Mouse (Mus musculus): ENCODE data around the gene Grik5. TPM values are rescaled to one million over a fixed set of nuclear protein-coding genes. Genes with fewer than 3 reads are reported as not detected.

The Grik5 gene
- polyA plus RNA-seq, 1 experiment from 2014 or later, result 8.3 TPM

GRCm38 (mm10) chr7:25088531-25088930 is 16.4 kb upstream of the Grik5 start:
- Histone ChIP-seq H3K4me1 (ENCODE audit: control insufficient read depth in 2 of 2, insufficient read depth in 2 of 2, low read length in 2 of 2) (peaks cover 3 to 16% of the 10 kb centered on the region in 2 experiments; a peak in 2 of 4 replicates), H3K4me3 (ENCODE audit: control insufficient read depth in 1 of 2, insufficient read depth in 1 of 2, low read depth in 1 of 2, low read length in 2 of 2) (no peak overlapping the region), H3K27me3 (ENCODE audit: control insufficient read depth, insufficient read depth, low read length) (peaks cover 7% of the 10 kb centered on the region; the same call in 1 of the 2 replicates), H3K9ac (ENCODE audit: low read length) (no peak overlapping the region), H3K27ac (replicated peaks in 1 of 2; ENCODE audit: control insufficient read depth in 1 of 2, insufficient read depth in 1 of 2, low read depth in 2 of 2, low read length in 2 of 2) (no peak overlapping the region), H3K9me3 (ENCODE audit: control insufficient read depth, low read length) (no peaks in the 10 kb centered on the region), H3K36me3 (ENCODE audit: control insufficient read depth, insufficient read depth, low read length) (peaks cover 19% of the 10 kb centered on the region), H3K4me2 (ENCODE audit: low read length) (no peak overlapping the region)
- 22% methylated on average over 10 of the region's 10 CpGs for WGBS
- no peak for ATAC-seq (ENCODE audit: insufficient number of reproducible peaks, insufficient read depth, low FRiP score, low read depth)

- Histone ChIP-seq H3K27me3 (ENCODE audit: control insufficient read depth, insufficient read depth, low read length) (0 out of 2 replicates have a peak, but pooled peaks cover 6% of the 10 kb centered on the region), H3K36me3 (ENCODE audit: control insufficient read depth, insufficient read depth, low read length) (peaks cover 24% of the 10 kb centered on the region), H3K9me3 (ENCODE audit: control insufficient read depth, low read length) (no peaks in the 10 kb centered on the region), H3K4me2 (ENCODE audit: low read length) (no peak overlapping the region), H3K9ac (ENCODE audit: low read length) (no peak overlapping the region), H3K4me1 (ENCODE audit: control insufficient read depth in 2 of 2, insufficient read depth in 2 of 2, low read length in 2 of 2) (peaks cover 0 to 15% of the 10 kb centered on the region in 2 experiments; a peak in 3 of 4 replicates), H3K4me3 (ENCODE audit: control insufficient read depth in 1 of 2, insufficient read depth in 1 of 2, low read depth in 1 of 2, low read length in 2 of 2) (no peak overlapping the region), H3K27ac (replicated peaks in 1 of 2; ENCODE audit: control insufficient read depth in 1 of 2, insufficient read depth in 1 of 2, low read depth in 2 of 2, low read length in 2 of 2) (no peak overlapping the region)
- WGBS, result 85% methylated on average over 5 of the region's 5 CpGs
- no peak for ATAC-seq (ENCODE audit: insufficient number of reproducible peaks, insufficient read depth, low FRiP score, low read depth)
Observed at GRCm38 (mm10) chr7:25087972-25088371, 15.8 kb upstream of the Grik5 start.

- no peak for ATAC-seq (ENCODE audit: insufficient number of reproducible peaks, insufficient read depth, low FRiP score, low read depth)
- H3K4me2 ChIP-seq (ENCODE audit: low read length), result no peak overlapping the region
- no peaks in the 10 kb centered on the region for H3K9me3 ChIP-seq (ENCODE audit: control insufficient read depth, low read length)
- H3K27me3 ChIP-seq (ENCODE audit: control insufficient read depth, insufficient read depth, low read length), result 0 out of 2 replicates have a peak, but pooled peaks cover under 1% of the 10 kb centered on the region
- H3K4me3 ChIP-seq (ENCODE audit: control insufficient read depth in 1 of 2, insufficient read depth in 1 of 2, low read depth in 1 of 2, low read length in 2 of 2), result no peak overlapping the region
- H3K9ac ChIP-seq (ENCODE audit: low read length), result no peak overlapping the region
- H3K36me3 ChIP-seq (ENCODE audit: control insufficient read depth, insufficient read depth, low read length), result peaks cover 30% of the 10 kb centered on the region
- 69% methylated on average over 10 of the region's 10 CpGs for WGBS
- no peak overlapping the region for H3K27ac ChIP-seq (replicated peaks in 1 of 2; ENCODE audit: control insufficient read depth in 1 of 2, insufficient read depth in 1 of 2, low read depth in 2 of 2, low read length in 2 of 2)
- peaks cover 3 to 19% of the 10 kb centered on the region in 2 experiments; a peak in 3 of 4 replicates for H3K4me1 ChIP-seq (ENCODE audit: control insufficient read depth in 2 of 2, insufficient read depth in 2 of 2, low read length in 2 of 2)
Observed at GRCm38 (mm10) chr7:25087256-25087912, 15.2 kb upstream of the Grik5 start.

GRCm38 (mm10) chr7:25086656-25087055 is 14.5 kb upstream of the Grik5 start:
- Histone ChIP-seq H3K4me2 (ENCODE audit: low read length) (no peak overlapping the region), H3K27me3 (ENCODE audit: control insufficient read depth, insufficient read depth, low read length) (no peaks in the 10 kb centered on the region), H3K36me3 (ENCODE audit: control insufficient read depth, insufficient read depth, low read length) (peaks cover 38% of the 10 kb centered on the region), H3K4me1 (ENCODE audit: control insufficient read depth in 2 of 2, insufficient read depth in 2 of 2, low read length in 2 of 2) (peaks cover 3 to 19% of the 10 kb centered on the region in 2 experiments; a peak in 3 of 4 replicates), H3K9ac (ENCODE audit: low read length) (no peak overlapping the region), H3K27ac (replicated peaks in 1 of 2; ENCODE audit: control insufficient read depth in 1 of 2, insufficient read depth in 1 of 2, low read depth in 2 of 2, low read length in 2 of 2) (no peak overlapping the region), H3K9me3 (ENCODE audit: control insufficient read depth, low read length) (no peaks in the 10 kb centered on the region), H3K4me3 (ENCODE audit: control insufficient read depth in 1 of 2, insufficient read depth in 1 of 2, low read depth in 1 of 2, low read length in 2 of 2) (no peak overlapping the region)
- ATAC-seq (ENCODE audit: insufficient number of reproducible peaks, insufficient read depth, low FRiP score, low read depth), result no peak
- WGBS, result 52% methylated on average over 3 of the region's 3 CpGs

- Histone ChIP-seq H3K4me1 (ENCODE audit: control insufficient read depth in 2 of 2, insufficient read depth in 2 of 2, low read length in 2 of 2) (peaks cover 3 to 19% of the 10 kb centered on the region in 2 experiments; a peak in 3 of 4 replicates), H3K36me3 (ENCODE audit: control insufficient read depth, insufficient read depth, low read length) (peaks cover 58% of the 10 kb centered on the region), H3K27me3 (ENCODE audit: control insufficient read depth, insufficient read depth, low read length) (no peaks in the 10 kb centered on the region), H3K27ac (replicated peaks in 1 of 2; ENCODE audit: control insufficient read depth in 1 of 2, insufficient read depth in 1 of 2, low read depth in 2 of 2, low read length in 2 of 2) (peak overlapping the region in 1 of 2 experiments; percentile 29; a peak in 1 of 4 replicates), H3K4me3 (ENCODE audit: control insufficient read depth in 1 of 2, insufficient read depth in 1 of 2, low read depth in 1 of 2, low read length in 2 of 2) (no peak overlapping the region), H3K9ac (ENCODE audit: low read length) (no peak overlapping the region), H3K4me2 (ENCODE audit: low read length) (no peak overlapping the region), H3K9me3 (ENCODE audit: control insufficient read depth, low read length) (no peaks in the 10 kb centered on the region)
- 50% methylated on average over 5 of the region's 5 CpGs for WGBS
- ATAC-seq (ENCODE audit: insufficient number of reproducible peaks, insufficient read depth, low FRiP score, low read depth), result no peak
Observed at GRCm38 (mm10) chr7:25084621-25085020, 12.5 kb upstream of the Grik5 start.

- WGBS, result 91% methylated on average over 4 of the region's 4 CpGs
- no peak overlapping the region for H3K9ac ChIP-seq (ENCODE audit: low read length)
- H3K27ac ChIP-seq (replicated peaks in 1 of 2; ENCODE audit: control insufficient read depth in 1 of 2, insufficient read depth in 1 of 2, low read depth in 2 of 2, low read length in 2 of 2), result no peak overlapping the region
- no peaks in the 10 kb centered on the region for H3K9me3 ChIP-seq (ENCODE audit: control insufficient read depth, low read length)
- no peak for ATAC-seq (ENCODE audit: insufficient number of reproducible peaks, insufficient read depth, low FRiP score, low read depth)
- no peak overlapping the region for H3K4me2 ChIP-seq (ENCODE audit: low read length)
- peaks cover 6 to 34% of the 10 kb centered on the region in 2 experiments for H3K4me1 ChIP-seq (ENCODE audit: control insufficient read depth in 2 of 2, insufficient read depth in 2 of 2, low read length in 2 of 2)
- no peaks in the 10 kb centered on the region for H3K27me3 ChIP-seq (ENCODE audit: control insufficient read depth, insufficient read depth, low read length)
- H3K36me3 ChIP-seq (ENCODE audit: control insufficient read depth, insufficient read depth, low read length), result peaks cover 64% of the 10 kb centered on the region
- no peak overlapping the region for H3K4me3 ChIP-seq (ENCODE audit: control insufficient read depth in 1 of 2, insufficient read depth in 1 of 2, low read depth in 1 of 2, low read length in 2 of 2)
Observed at GRCm38 (mm10) chr7:25082510-25082909, 10.4 kb upstream of the Grik5 start.

- Histone ChIP-seq H3K9me3 (ENCODE audit: control insufficient read depth, low read length) (no peaks in the 10 kb centered on the region), H3K9ac (ENCODE audit: low read length) (no peak overlapping the region), H3K36me3 (ENCODE audit: control insufficient read depth, insufficient read depth, low read length) (peaks cover 64% of the 10 kb centered on the region), H3K4me2 (ENCODE audit: low read length) (no peak overlapping the region), H3K27ac (replicated peaks in 1 of 2; ENCODE audit: control insufficient read depth in 1 of 2, insufficient read depth in 1 of 2, low read depth in 2 of 2, low read length in 2 of 2) (no peak overlapping the region), H3K4me1 (ENCODE audit: control insufficient read depth in 2 of 2, insufficient read depth in 2 of 2, low read length in 2 of 2) (peaks cover 9 to 41% of the 10 kb centered on the region in 2 experiments), H3K4me3 (ENCODE audit: control insufficient read depth in 1 of 2, insufficient read depth in 1 of 2, low read depth in 1 of 2, low read length in 2 of 2) (no peak overlapping the region), H3K27me3 (ENCODE audit: control insufficient read depth, insufficient read depth, low read length) (no peaks in the 10 kb centered on the region)
- ATAC-seq (ENCODE audit: insufficient number of reproducible peaks, insufficient read depth, low FRiP score, low read depth), result no peak
- 93% methylated on average over 13 of the region's 13 CpGs for WGBS
Observed at GRCm38 (mm10) chr7:25080431-25080830, 8.3 kb upstream of the Grik5 start.
